Mouse (Mus musculus) MEL (cell line): ENCODE measurements around the gene Dnal4. TPM values are rescaled to one million over a fixed set of nuclear protein-coding genes. Genes with fewer than 3 reads are reported as not detected.

Experiments used
- DNase-seq: peaks from one replicate; pipeline ENCODE4 v3.0.0; 2011; ENCODE audit warnings: low read depth, low spot score
- H3K27ac ChIP-seq: 2 replicates; pipeline ENCODE4 v1.5.1; 2012; ENCODE audit warnings: low read depth, mild to moderate bottlenecking, control low read depth, low read length, moderate library complexity; ENCODE audit not compliant: control insufficient read depth
- H3K27me3 ChIP-seq, 2 experiments: fragments of 150-350 bp in 1 of 2; sonication (generic) in 1 of 2; 2 replicates each; pipeline ENCODE4 v1.6.1; 2012; ENCODE audit warnings: low read length in 2 of 2, mild to moderate bottlenecking in 2 of 2, improper control_type of control experiment in 1 of 2, moderate library complexity in 1 of 2; ENCODE audit not compliant: insufficient read depth in 2 of 2, control insufficient read depth in 1 of 2
- H3K36me3 ChIP-seq, 2 experiments: 2 replicates each; pipeline ENCODE4 v1.6.1; 2012 to 2014; ENCODE audit warnings: low read length in 2 of 2, improper control_type of control experiment in 1 of 2, inconsistent platforms in 1 of 2, mild to moderate bottlenecking in 1 of 2; ENCODE audit not compliant: insufficient read depth in 2 of 2, control insufficient read depth in 1 of 2
- H3K4me1 ChIP-seq, 2 experiments: fragments of 150-350 bp in 1 of 2; sonication (generic) in 1 of 2; 2 replicates each; pipeline ENCODE4 v1.6.1; 2012; ENCODE audit warnings: low read length in 2 of 2, improper control_type of control experiment in 1 of 2, mild to moderate bottlenecking in 1 of 2; ENCODE audit not compliant: insufficient read depth in 2 of 2, control insufficient read depth in 1 of 2
- H3K4me3 ChIP-seq, 2 experiments: fragments of 150-350 bp in 1 of 2; sonication (generic) in 1 of 2; 2 replicates each; pipeline ENCODE4 v1.5.1; 2012; ENCODE audit warnings: low read depth in 2 of 2, low read length in 2 of 2, mild to moderate bottlenecking in 2 of 2, moderate library complexity in 2 of 2, control low read depth in 1 of 2, improper control_type of control experiment in 1 of 2; ENCODE audit not compliant: control insufficient read depth in 1 of 2, insufficient read depth in 1 of 2
- H3K79me2 ChIP-seq: 2 replicates; pipeline ENCODE4 v1.6.1; 2012; ENCODE audit warnings: mild to moderate bottlenecking, low read length, moderate library complexity; ENCODE audit not compliant: control insufficient read depth, poor library complexity, insufficient read depth
- H3K9ac ChIP-seq: 2 replicates; pipeline ENCODE4 v1.6.1; 2012; ENCODE audit warnings: low read depth, mild to moderate bottlenecking, control low read depth, low read length, moderate library complexity; ENCODE audit not compliant: control insufficient read depth, poor library complexity, severe bottlenecking
- H3K9me3 ChIP-seq: fragments of 150-350 bp; sonication (generic); replicated peaks from 2 replicates; pipeline ENCODE4 v1.6.1; 2012; ENCODE audit warnings: mild to moderate bottlenecking, low read length, improper control_type of control experiment, moderate library complexity; ENCODE audit not compliant: insufficient read depth
- CHD1 ChIP-seq: IDR thresholded peaks from 2 replicates; pipeline ENCODE4 v1.6.1; 2012; ENCODE audit warnings: low read depth, mild to moderate bottlenecking, inconsistent platforms, low read length, improper control_type of control experiment
- CHD2 ChIP-seq: IDR thresholded peaks from 2 replicates; pipeline ENCODE4 v1.6.1; 2011; ENCODE audit warnings: low read length, improper control_type of control experiment
- CTCF ChIP-seq, 3 experiments: IDR thresholded peaks in 2 of 3; conservative IDR thresholded peaks in 1 of 3; 2 replicates each; pipeline ENCODE4 v1.5.1; 2011 to 2012; ENCODE audit warnings: low read length in 3 of 3, low read depth in 2 of 3, mild to moderate bottlenecking in 2 of 3, improper control_type of control experiment in 1 of 3, inconsistent platforms in 1 of 3, mixed read lengths in 1 of 3, moderate library complexity in 1 of 3; ENCODE audit not compliant: control insufficient read depth in 1 of 3, insufficient read depth in 1 of 3, poor library complexity in 1 of 3, severe bottlenecking in 1 of 3
- EP300 ChIP-seq, 2 experiments: IDR thresholded peaks; 2 replicates each; pipeline ENCODE4 v1.6.1; 2011; ENCODE audit warnings: improper control_type of control experiment in 2 of 2, low read length in 2 of 2, low read depth in 1 of 2, mild to moderate bottlenecking in 1 of 2
- ETS1 ChIP-seq: IDR thresholded peaks from 2 replicates; pipeline ENCODE4 v1.6.1; 2012; ENCODE audit warnings: low read depth, mild to moderate bottlenecking, inconsistent platforms, low read length, improper control_type of control experiment, moderate library complexity
- GATA1 ChIP-seq: IDR thresholded peaks from 2 replicates; pipeline ENCODE4 v1.6.1; 2011; ENCODE audit warnings: low read depth, low read length, improper control_type of control experiment
- KAT2A ChIP-seq: conservative IDR thresholded peaks from 2 replicates; pipeline ENCODE4 v1.6.1; 2012; ENCODE audit warnings: low read depth, low read length, improper control_type of control experiment, inconsistent platforms
- MAZ ChIP-seq: IDR thresholded peaks from 2 replicates; pipeline ENCODE4 v1.6.1; 2012; ENCODE audit warnings: low read depth, mild to moderate bottlenecking, inconsistent platforms, low read length, improper control_type of control experiment
- MEF2A ChIP-seq: IDR thresholded peaks from 2 replicates; pipeline ENCODE4 v1.6.1; 2014; ENCODE audit warnings: low read depth, mild to moderate bottlenecking, inconsistent platforms, low read length, improper control_type of control experiment; ENCODE audit not compliant: poor library complexity, insufficient replicate concordance, severe bottlenecking; ENCODE audit errors: extremely low read depth
- MXI1 ChIP-seq: IDR thresholded peaks from 2 replicates; pipeline ENCODE4 v1.6.1; 2011; ENCODE audit warnings: mild to moderate bottlenecking, low read depth, low read length, improper control_type of control experiment
- MYB ChIP-seq: IDR thresholded peaks from 2 replicates; pipeline ENCODE4 v1.6.1; 2011; ENCODE audit warnings: mild to moderate bottlenecking, low read depth, low read length, improper control_type of control experiment
- NELFE ChIP-seq: IDR thresholded peaks from 2 replicates; pipeline ENCODE4 v1.6.1; 2011; ENCODE audit warnings: low read depth, low read length, improper control_type of control experiment
- NRF1 ChIP-seq: IDR thresholded peaks from 2 replicates; pipeline ENCODE4 v1.6.1; 2014; ENCODE audit warnings: low read depth, mild to moderate bottlenecking, inconsistent platforms, low read length, improper control_type of control experiment, moderate library complexity; ENCODE audit not compliant: poor library complexity, insufficient read depth, severe bottlenecking
- POLR2AphosphoS5 ChIP-seq: IDR thresholded peaks from 2 replicates; pipeline ENCODE4 v1.6.1; 2012; ENCODE audit warnings: low read depth, borderline replicate concordance, mild to moderate bottlenecking, inconsistent platforms, low read length, moderate library complexity, mixed read lengths
- RCOR1 ChIP-seq: IDR thresholded peaks from 2 replicates; pipeline ENCODE4 v1.6.1; 2012; ENCODE audit warnings: low read depth, mild to moderate bottlenecking, inconsistent platforms, low read length, improper control_type of control experiment
- SIN3A ChIP-seq: IDR thresholded peaks from 2 replicates; pipeline ENCODE4 v1.6.1; 2012; ENCODE audit warnings: low read length, improper control_type of control experiment, inconsistent platforms
- SMC3 ChIP-seq: IDR thresholded peaks from 2 replicates; pipeline ENCODE4 v1.6.1; 2011; ENCODE audit warnings: low read depth, low read length, improper control_type of control experiment
- TAL1 ChIP-seq: IDR thresholded peaks from 2 replicates; pipeline ENCODE4 v1.6.1; 2012; ENCODE audit warnings: mild to moderate bottlenecking, inconsistent platforms, low read length, moderate library complexity, mixed read lengths
- TBP ChIP-seq: IDR thresholded peaks from 2 replicates; pipeline ENCODE4 v1.8.0; 2011; ENCODE audit warnings: low read depth, low read length, improper control_type of control experiment
- UBTF ChIP-seq: IDR thresholded peaks from 2 replicates; pipeline ENCODE4 v1.6.1; 2012; ENCODE audit warnings: low read depth, mild to moderate bottlenecking, inconsistent platforms, low read length, improper control_type of control experiment, moderate library complexity, borderline replicate concordance; ENCODE audit not compliant: insufficient read depth
- USF1 ChIP-seq: IDR thresholded peaks from 2 replicates; pipeline ENCODE4 v1.6.1; 2014; ENCODE audit warnings: low read depth, mild to moderate bottlenecking, inconsistent platforms, low read length, improper control_type of control experiment, moderate library complexity
- USF2 ChIP-seq, 2 experiments: IDR thresholded peaks; 2 replicates each; pipeline ENCODE4 v1.6.1; 2011 to 2012; ENCODE audit warnings: improper control_type of control experiment in 2 of 2, low read length in 2 of 2, borderline replicate concordance in 1 of 2, inconsistent platforms in 1 of 2, low read depth in 1 of 2, mild to moderate bottlenecking in 1 of 2; ENCODE audit not compliant: insufficient read depth in 1 of 2
- ZC3H11A ChIP-seq: IDR thresholded peaks from 2 replicates; pipeline ENCODE4 v1.6.1; 2012; ENCODE audit warnings: low read depth, mild to moderate bottlenecking, inconsistent platforms, low read length, improper control_type of control experiment
- ZKSCAN1 ChIP-seq: IDR thresholded peaks from 2 replicates; pipeline ENCODE4 v1.6.1; 2012; ENCODE audit warnings: low read depth, mild to moderate bottlenecking, inconsistent platforms, low read length, improper control_type of control experiment, moderate library complexity
- ZMIZ1 ChIP-seq: IDR thresholded peaks from 2 replicates; pipeline ENCODE4 v1.6.1; 2012; ENCODE audit warnings: low read depth, mild to moderate bottlenecking, inconsistent platforms, low read length, improper control_type of control experiment, moderate library complexity
- ZNF384 ChIP-seq: IDR thresholded peaks from 2 replicates; pipeline ENCODE4 v1.6.1; 2012; ENCODE audit warnings: low read depth, mild to moderate bottlenecking, inconsistent platforms, low read length, improper control_type of control experiment
- polyA plus RNA-seq, 2 experiments: library from polyadenylated mRNA; stranded (reverse) in 1 of 2; unstranded in 1 of 2; fragments of >175 nt in 1 of 2; fragments of >200 nt in 1 of 2; gene quantifications; 2 replicates each; pipeline versions ENCODE4 v1.2.1 to v1.2.4; 2012; ENCODE audit warnings: low replicate concordance in 2 of 2, low read depth in 1 of 2; ENCODE audit not compliant: insufficient read length in 2 of 2, insufficient read depth in 1 of 2, missing spikeins in 1 of 2
- total RNA-seq: library from RNA; depleted of rRNA; stranded (reverse); fragments of 300-350 nt; gene quantifications from 2 replicates; pipeline ENCODE4 v1.2.3, GENCODE M21; 2012

The Dnal4 gene
- total and polyA plus RNA-seq, 3 experiments = 19.5 to 30.0 TPM; not detected in 1

GRCm38 (mm10) chr15:79796256-79796655 is 18.6 kb upstream of the Dnal4 start:
- Histone ChIP-seq H3K4me3 (no peak overlapping the region), H3K27me3 (0 out of 4 replicates have a peak, but pooled peaks cover 0 to 2% of the 10 kb centered on the region in 2 experiments), H3K4me1 (no peaks in the 10 kb centered on the region), H3K79me2 (no peaks in the 10 kb centered on the region), H3K36me3 (no peaks in the 10 kb centered on the region), H3K9ac (no peak overlapping the region), H3K9me3 (no peaks in the 10 kb centered on the region), H3K27ac (no peak overlapping the region)
- TF ChIP-seq EP300 (IDR thresholded peaks at IDR 0.05; ENCODE audit: low read depth in 1 of 2, low read length in 2 of 2) (no peak), SIN3A (no peak), ETS1 (no peak), MEF2A (no peak), RCOR1 (no peak), CHD2 (no peak), ZMIZ1 (no peak), KAT2A (no peak), TBP (no peak), MXI1 (no peak), TAL1 (no peak), ZNF384 (no peak), CHD1 (no peak), CTCF (IDR thresholded peaks at IDR 0.05 in 2 of 3, conservative IDR thresholded peaks at IDR 0.05 in 1 of 3; ENCODE audit: control insufficient read depth in 1 of 3, insufficient read depth in 1 of 3, low read depth in 2 of 3, low read length in 3 of 3, poor library complexity in 1 of 3, severe bottlenecking in 1 of 3) (no peak), ZKSCAN1 (no peak)
- DNase-seq = no peak

DNA sequence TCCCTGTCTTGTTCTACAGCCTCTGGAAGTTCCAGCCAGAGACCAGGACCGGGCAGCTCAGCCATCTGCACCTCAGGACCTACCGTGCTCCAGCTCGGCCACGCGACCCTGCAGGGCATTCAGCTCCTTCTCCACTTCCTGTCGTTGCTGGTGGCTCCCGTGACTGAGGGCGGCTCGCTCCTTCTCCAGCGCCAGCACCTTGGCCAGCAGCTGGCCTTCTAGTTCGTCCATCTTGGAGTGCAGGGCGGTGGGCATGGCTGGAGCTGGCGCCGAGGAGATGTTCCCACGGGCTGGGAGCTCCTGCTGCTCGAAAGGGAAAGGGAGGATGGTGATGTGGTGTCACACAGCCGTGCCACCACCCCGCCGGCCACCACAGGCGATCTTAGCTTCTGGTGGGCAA is 16.5 kb upstream of the Dnal4 start:
- Histone ChIP-seq H3K27me3 (peaks cover 2 to 3% of the 10 kb centered on the region in 2 experiments; a peak in 1 of 4 replicates), H3K79me2 (no peaks in the 10 kb centered on the region), H3K9me3 (no peaks in the 10 kb centered on the region), H3K4me1 (no peaks in the 10 kb centered on the region), H3K4me3 (no peak overlapping the region), H3K9ac (no peak overlapping the region), H3K27ac (no peak overlapping the region)
- no peak for DNase-seq
- TF ChIP-seq ZC3H11A (no peak), POLR2AphosphoS5 (no peak), MYB (no peak), SMC3 (no peak), USF2 (IDR thresholded peaks at IDR 0.05; ENCODE audit: borderline replicate concordance in 1 of 2, insufficient read depth in 1 of 2, low read depth in 1 of 2, low read length in 2 of 2) (no peak), EP300 (IDR thresholded peaks at IDR 0.05; ENCODE audit: low read depth in 1 of 2, low read length in 2 of 2) (no peak), ETS1 (no peak), SIN3A (no peak), MEF2A (no peak), NRF1 (no peak), USF1 (no peak), MAZ (no peak), GATA1 (no peak), UBTF (no peak), MXI1 (no peak), NELFE (no peak), ZNF384 (no peak), KAT2A (no peak)
- TF ChIP-seq, all 39 proteins: peak for 0
- no peaks in the 10 kb centered on the region for H3K36me3 ChIP-seq
